Mouse (Mus musculus) layer of hippocampus, adult 9-11 months (tissue): ENCODE data around the gene Gm3336.

ENCODE experiments used
- DNase-seq: peaks from one replicate; pipeline ENCODE4 v3.0.0; 2022

The Gm3336 gene

GRCm38 (mm10) chr8:70696019-70696885 is 22.1 kb upstream of the Gm3336 start:
- DNase-seq, result no peak

- no peak for DNase-seq
Measured at GRCm38 (mm10) chr8:70696946-70697345, 21.4 kb upstream of the Gm3336 start.

GRCm38 (mm10) chr8:70697366-70698250 is 20.7 kb upstream of the Gm3336 start:
- no peak for DNase-seq

- peak; percentile 99 for DNase-seq
Measured at GRCm38 (mm10) chr8:70698310-70699109, 19.8 kb upstream of the Gm3336 start, which contains the start of gene Jund. Gene Jund, plus strand, starts transcription at chr8:70698949.

- DNase-seq, result peak; percentile 58
Measured at GRCm38 (mm10) chr8:70699116-70699833, 19.1 kb upstream of the Gm3336 start.

GRCm38 (mm10) chr8:70699834-70700554 is 18.3 kb upstream of the Gm3336 start:
- DNase-seq, result peak; percentile 87

GRCm38 (mm10) chr8:70700555-70700922 is 17.8 kb upstream of the Gm3336 start:
- peak; percentile 91 for DNase-seq

GRCm38 (mm10) chr8:70701048-70701981 is 17.0 kb upstream of the Gm3336 start:
- DNase-seq, result no peak

GRCm38 (mm10) chr8:70701982-70702841 is 16.1 kb upstream of the Gm3336 start:
- DNase-seq, result no peak

GRCm38 (mm10) chr8:70702842-70703182 is 15.5 kb upstream of the Gm3336 start:
- peak; percentile 75 for DNase-seq

- DNase-seq, result no peak
Measured at GRCm38 (mm10) chr8:70703287-70703686, 15.1 kb upstream of the Gm3336 start, which contains the start of gene Iqcn. Gene Iqcn, plus strand, starts transcription at chr8:70703457.

- DNase-seq, result no peak
Measured at GRCm38 (mm10) chr8:70708281-70708680, 10.1 kb upstream of the Gm3336 start.

- DNase-seq, result no peak
Measured at GRCm38 (mm10) chr8:70709794-70710193, 8.5 kb upstream of the Gm3336 start.

- DNase-seq, result no peak
Measured at GRCm38 (mm10) chr8:70710296-70710695, 8.0 kb upstream of the Gm3336 start.

- no peak for DNase-seq
Measured at GRCm38 (mm10) chr8:70711041-70711440, 7.3 kb upstream of the Gm3336 start.

GRCm38 (mm10) chr8:70713991-70714390 is 4.4 kb upstream of the Gm3336 start:
- no peak for DNase-seq

GRCm38 (mm10) chr8:70715086-70715485 is 3.3 kb upstream of the Gm3336 start:
- DNase-seq, result no peak

GRCm38 (mm10) chr8:70716521-70717400 is 1.6 kb upstream of the Gm3336 start:
- DNase-seq, result no peak
